Mouse (Mus musculus): Measurements from ENCODE around the gene Pzp. TPM values are rescaled to one million over a fixed set of nuclear protein-coding genes. Genes with fewer than 3 reads are reported as not detected.

Gene Pzp
- polyA plus RNA-seq, 1 experiment = not detected

DNA sequence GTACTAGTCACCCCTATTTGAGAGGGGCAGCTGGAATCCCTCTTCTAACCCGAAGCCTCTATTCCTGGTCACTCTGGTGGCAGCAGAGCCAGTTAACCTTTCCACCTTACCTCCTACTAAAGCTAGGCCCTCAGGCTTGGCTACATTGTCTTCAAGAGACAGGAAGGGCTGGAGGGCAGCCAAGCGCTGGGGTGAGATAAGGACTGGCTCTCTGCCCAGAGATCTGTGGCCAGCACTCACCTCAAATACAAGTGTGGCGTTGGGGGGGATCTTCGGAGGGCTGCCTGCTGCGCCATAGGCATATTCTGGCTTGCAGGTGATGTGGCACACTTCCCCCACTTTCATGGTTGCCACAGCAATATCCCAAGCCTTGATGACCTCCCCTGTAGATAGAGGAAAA is 91.0 kb downstream of the Pzp start:
- Histone ChIP-seq H3K36me3 (ENCODE audit: control insufficient read depth, insufficient read depth) (peaks cover 63% of the 10 kb centered on the region), H3K27me3 (ENCODE audit: control insufficient read depth, insufficient read depth, insufficient read length) (no peaks in the 10 kb centered on the region), H3K4me3 (ENCODE audit: insufficient read depth, poor library complexity, severe bottlenecking) (no peak overlapping the region), H3ac (ENCODE audit: control insufficient read depth, insufficient read length, low read depth) (no peak overlapping the region), H3K79me3 (ENCODE audit: low read depth) (peaks cover 35% of the 10 kb centered on the region), H3K79me2 (ENCODE audit: control insufficient read depth, insufficient read depth) (peaks cover 43% of the 10 kb centered on the region)
- TF ChIP-seq CEBPB (IDR thresholded peaks at IDR 0.05; ENCODE audit: low read depth) = no peak
- TF ChIP-seq FOSL1 (IDR thresholded peaks at IDR 0.05; ENCODE audit: insufficient read depth, low read length, poor library complexity, severe bottlenecking) = no peak
- no peak for TF ChIP-seq USF1 (IDR thresholded peaks at IDR 0.05; ENCODE audit: low read depth)
- no peak for TF ChIP-seq MAX (IDR thresholded peaks at IDR 0.05)
- TF ChIP-seq CTCF (IDR thresholded peaks at IDR 0.05; ENCODE audit: control insufficient read depth, insufficient read depth, insufficient read length) = no peak
- no peak for TF ChIP-seq MYOG (IDR thresholded peaks at IDR 0.05; ENCODE audit: control insufficient read depth, extremely low read depth, insufficient read length)
- TF ChIP-seq MYOD1 (IDR thresholded peaks at IDR 0.05; ENCODE audit: control insufficient read depth, insufficient read length, low read depth) = no peak

Other genes with a start within 250 kb of the Pzp start
- 9.1 TPM for gene Tead4, start 225.9 kb downstream of the Pzp start, polyA plus RNA-seq (2012; fragmentation: generic; extraction: Trizol)
- gene Tulp3, start 170.9 kb downstream of the Pzp start, polyA plus RNA-seq (2012; fragmentation: generic; extraction: Trizol) = 19.0 TPM
- gene Rhno1, start 163.8 kb downstream of the Pzp start, polyA plus RNA-seq (2012; fragmentation: generic; extraction: Trizol) = 39.9 TPM
- gene Foxm1, start 163.8 kb downstream of the Pzp start, polyA plus RNA-seq (2012; fragmentation: generic; extraction: Trizol) = 60.4 TPM
- 0.21 TPM for gene Tex52, start 151.3 kb downstream of the Pzp start, polyA plus RNA-seq (2012; fragmentation: generic; extraction: Trizol)
- not detected for gene Gm44596, start 151.2 kb downstream of the Pzp start, polyA plus RNA-seq (2012; fragmentation: generic; extraction: Trizol)
- 0.51 TPM for gene Nrip2, start 127.4 kb downstream of the Pzp start, polyA plus RNA-seq (2012; fragmentation: generic; extraction: Trizol)
- 28.9 TPM for gene Itfg2, start 101.8 kb downstream of the Pzp start, polyA plus RNA-seq (2012; fragmentation: generic; extraction: Trizol)
- 399 TPM for gene Fkbp4, start 88.0 kb downstream of the Pzp start, polyA plus RNA-seq (2012; fragmentation: generic; extraction: Trizol)
- gene A2ml1, start 54.9 kb upstream of the Pzp start, polyA plus RNA-seq (2012; fragmentation: generic; extraction: Trizol) = not detected
- not detected for gene Klrb1a, start 96.8 kb upstream of the Pzp start, polyA plus RNA-seq (2012; fragmentation: generic; extraction: Trizol)
- not detected for gene Clec2h, start 135.7 kb upstream of the Pzp start, polyA plus RNA-seq (2012; fragmentation: generic; extraction: Trizol)
- not detected for gene Klrb1, start 196.3 kb upstream of the Pzp start, polyA plus RNA-seq (2012; fragmentation: generic; extraction: Trizol)